Mouse (Mus musculus) heart, embryonic 14.5 days (tissue): Measurements from ENCODE around the gene Lin54. TPM values are rescaled to one million over a fixed set of nuclear protein-coding genes. Genes with fewer than 3 reads are reported as not detected.

Source experiments
- ATAC-seq: fragments of 200-750 bp; cut with Nextera tagmentation; 2 replicates; pipeline ENCODE4 v1.8.0; 2017; ENCODE audit warnings: low read depth, moderate TSS enrichment; ENCODE audit not compliant: insufficient number of reproducible peaks, insufficient read depth, low FRiP score
- H3K27ac ChIP-seq, 2 experiments: fragments of 200-500 bp in 1 of 2; fragments of 300-500 bp in 1 of 2; sonication (generic) in 1 of 2; replicated peaks in 1 of 2; 2 replicates each; pipeline ENCODE4 v1.5.1; 2012 to 2014; ENCODE audit warnings: low read depth in 2 of 2, low read length in 2 of 2, control low read depth in 1 of 2, mild to moderate bottlenecking in 1 of 2, mixed read lengths in 1 of 2; ENCODE audit not compliant: control insufficient read depth in 1 of 2, insufficient read depth in 1 of 2
- H3K27me3 ChIP-seq: fragments of 300-500 bp; sonication (generic); 2 replicates; pipeline ENCODE4 v1.6.1; 2014; ENCODE audit warnings: mild to moderate bottlenecking, low read length, control low read depth; ENCODE audit not compliant: control insufficient read depth, insufficient read depth
- H3K36me3 ChIP-seq: fragments of 300-500 bp; sonication (generic); 2 replicates; pipeline ENCODE4 v1.6.1; 2014; ENCODE audit warnings: mild to moderate bottlenecking, control low read depth, low read length, mixed read lengths; ENCODE audit not compliant: control insufficient read depth, insufficient read depth
- H3K4me1 ChIP-seq, 2 experiments: fragments of 200-500 bp in 1 of 2; fragments of 300-500 bp in 1 of 2; sonication (generic) in 1 of 2; 2 replicates each; pipeline ENCODE4 v1.6.1; 2012 to 2014; ENCODE audit warnings: low read length in 2 of 2, control low read depth in 1 of 2, mixed read lengths in 1 of 2; ENCODE audit not compliant: control insufficient read depth in 2 of 2, insufficient read depth in 2 of 2
- H3K4me2 ChIP-seq: fragments of 300-500 bp; sonication (generic); 2 replicates; pipeline ENCODE4 v1.6.1; 2014; ENCODE audit warnings: mild to moderate bottlenecking, low read length
- H3K4me3 ChIP-seq, 2 experiments: fragments of 200-500 bp in 1 of 2; fragments of 300-500 bp in 1 of 2; sonication (generic) in 1 of 2; 2 replicates each; pipeline ENCODE4 v1.5.1; 2012 to 2014; ENCODE audit warnings: low read length in 2 of 2, mild to moderate bottlenecking in 2 of 2, control low read depth in 1 of 2, low read depth in 1 of 2, moderate library complexity in 1 of 2; ENCODE audit not compliant: control insufficient read depth in 1 of 2, insufficient read depth in 1 of 2
- H3K9ac ChIP-seq: fragments of 300-500 bp; sonication (generic); 2 replicates; pipeline ENCODE4 v1.6.1; 2014; ENCODE audit warnings: mild to moderate bottlenecking, low read length
- H3K9me3 ChIP-seq: fragments of 300-500 bp; sonication (generic); 2 replicates; pipeline ENCODE4 v1.6.1; 2016; ENCODE audit warnings: low read length, control low read depth; ENCODE audit not compliant: control insufficient read depth
- WGBS: fragments of 180-500 bp; shearing (Covaris S2); extraction: QIAGEN DNeasy Blood & Tissue Kit; methylation state at CpG from one replicate; pipeline ENCODE4 v1.1.7; 2014; 5-methylcytosine and 5-hydroxymethylcytosine counted together
- polyA plus RNA-seq: library from polyadenylated mRNA; unstranded; fragments of >200 nt; fragmentation: Nextera tagmentation; extraction: Ambion mirVana; gene quantifications from 2 replicates; pipeline ENCODE4 v1.2.1, GENCODE M21; 2014

The Lin54 gene
- polyA plus RNA-seq, 1 experiment from 2014 or later: 13.6 TPM

- Histone ChIP-seq H3K36me3 (peaks cover 14% of the 10 kb centered on the region), H3K27ac (no peak overlapping the region), H3K4me2 (no peak overlapping the region), H3K9ac (no peak overlapping the region), H3K9me3 (no peaks in the 10 kb centered on the region), H3K4me1 (peaks cover 6 to 9% of the 10 kb centered on the region in 2 experiments; a peak in 2 of 4 replicates), H3K4me3 (no peak overlapping the region), H3K27me3 (no peaks in the 10 kb centered on the region)
- ATAC-seq: no peak
- WGBS: 78% methylated on average over 2 of the region's 2 CpGs
These were observed 11.1 kb downstream of the Lin54 start for GRCm38 (mm10) chr5:100489340-100489739.

- no peak overlapping the region for H3K9ac ChIP-seq
- no peak overlapping the region for H3K4me2 ChIP-seq
- peaks cover 6 to 9% of the 10 kb centered on the region in 2 experiments; a peak in 2 of 4 replicates for H3K4me1 ChIP-seq
- no peak overlapping the region for H3K4me3 ChIP-seq
- peaks cover 15% of the 10 kb centered on the region for H3K36me3 ChIP-seq
- H3K27ac ChIP-seq: no peak overlapping the region
- no peak for ATAC-seq
- no peaks in the 10 kb centered on the region for H3K9me3 ChIP-seq
- no peaks in the 10 kb centered on the region for H3K27me3 ChIP-seq
- WGBS: 94% methylated on average over 3 of the region's 3 CpGs
These were observed 12.2 kb downstream of the Lin54 start for GRCm38 (mm10) chr5:100488231-100488630.

GRCm38 (mm10) chr5:100487120-100487519, 13.3 kb downstream of the Lin54 start:
- Histone ChIP-seq H3K27me3 (no peaks in the 10 kb centered on the region), H3K9me3 (no peaks in the 10 kb centered on the region), H3K9ac (no peak overlapping the region), H3K4me1 (peaks cover 6 to 9% of the 10 kb centered on the region in 2 experiments; a peak in 2 of 4 replicates), H3K27ac (no peak overlapping the region), H3K36me3 (peaks cover 15% of the 10 kb centered on the region), H3K4me3 (no peak overlapping the region), H3K4me2 (no peak overlapping the region)
- no peak for ATAC-seq
- 81% methylated on average over 2 of the region's 2 CpGs for WGBS

GRCm38 (mm10) chr5:100483569-100483968, 16.9 kb downstream of the Lin54 start:
- no peak for ATAC-seq
- no peaks in the 10 kb centered on the region for H3K4me1 ChIP-seq
- no peak overlapping the region for H3K9ac ChIP-seq
- H3K4me2 ChIP-seq: no peak overlapping the region
- peaks cover 34% of the 10 kb centered on the region for H3K36me3 ChIP-seq
- no peak overlapping the region for H3K27ac ChIP-seq
- no peak overlapping the region for H3K4me3 ChIP-seq
- no peaks in the 10 kb centered on the region for H3K27me3 ChIP-seq
- H3K9me3 ChIP-seq: no peaks in the 10 kb centered on the region

- peaks cover 57% of the 10 kb centered on the region for H3K36me3 ChIP-seq
- H3K4me3 ChIP-seq: no peak overlapping the region
- H3K4me1 ChIP-seq: no peaks in the 10 kb centered on the region
- no peaks in the 10 kb centered on the region for H3K27me3 ChIP-seq
- no peaks in the 10 kb centered on the region for H3K9me3 ChIP-seq
- H3K9ac ChIP-seq: no peak overlapping the region
- H3K27ac ChIP-seq: no peak overlapping the region
- H3K4me2 ChIP-seq: no peak overlapping the region
- no peak for ATAC-seq
- 79% methylated on average over 9 of the region's 9 CpGs for WGBS
These were observed 22.8 kb downstream of the Lin54 start for GRCm38 (mm10) chr5:100477604-100478003.

GRCm38 (mm10) chr5:100476328-100476727, 24.1 kb downstream of the Lin54 start:
- Histone ChIP-seq H3K36me3 (peaks cover 64% of the 10 kb centered on the region), H3K27ac (no peak overlapping the region), H3K4me1 (no peaks in the 10 kb centered on the region), H3K9me3 (no peaks in the 10 kb centered on the region), H3K27me3 (no peaks in the 10 kb centered on the region), H3K4me3 (no peak overlapping the region), H3K9ac (no peak overlapping the region), H3K4me2 (no peak overlapping the region)
- no peak for ATAC-seq
- 87% methylated on average over 3 of the region's 3 CpGs for WGBS

GRCm38 (mm10) chr5:100467336-100467735, 33.1 kb downstream of the Lin54 start:
- peaks cover 18% of the 10 kb centered on the region for H3K36me3 ChIP-seq

GRCm38 (mm10) chr5:100466624-100467023, 33.8 kb downstream of the Lin54 start:
- H3K9me3 ChIP-seq: no peaks in the 10 kb centered on the region
- peaks cover 13% of the 10 kb centered on the region for H3K36me3 ChIP-seq
- H3K4me3 ChIP-seq: no peak overlapping the region
- H3K27me3 ChIP-seq: no peaks in the 10 kb centered on the region
- no peak overlapping the region for H3K4me2 ChIP-seq
- 86% methylated on average over 10 of the region's 10 CpGs for WGBS
- no peak overlapping the region for H3K9ac ChIP-seq
- no peak for ATAC-seq
- H3K27ac ChIP-seq: no peak overlapping the region
- H3K4me1 ChIP-seq: no peaks in the 10 kb centered on the region

More at GRCm38 (mm10) chr5:100467336-100467735, 33.1 kb downstream of the Lin54 start:
- Histone ChIP-seq H3K4me2 (no peak overlapping the region), H3K4me3 (no peak overlapping the region), H3K4me1 (no peaks in the 10 kb centered on the region), H3K27ac (no peak overlapping the region), H3K9ac (no peak overlapping the region), H3K27me3 (no peaks in the 10 kb centered on the region), H3K9me3 (no peaks in the 10 kb centered on the region)
- no peak for ATAC-seq
- WGBS: 93% methylated on average over 7 of the region's 7 CpGs
